Mouse (Mus musculus) MEL (cell line): ENCODE data around the gene Gstp2.

Source experiments
- CHD2 ChIP-seq: IDR thresholded peaks from 2 replicates; pipeline ENCODE4 v1.6.1; 2011; ENCODE audit warnings: low read length, improper control_type of control experiment
- CTCF ChIP-seq, 3 experiments: IDR thresholded peaks in 2 of 3; conservative IDR thresholded peaks in 1 of 3; 2 replicates each; pipeline ENCODE4 v1.5.1; 2011 to 2012; ENCODE audit warnings: low read length in 3 of 3, low read depth in 2 of 3, mild to moderate bottlenecking in 2 of 3, improper control_type of control experiment in 1 of 3, inconsistent platforms in 1 of 3, mixed read lengths in 1 of 3, moderate library complexity in 1 of 3; ENCODE audit not compliant: control insufficient read depth in 1 of 3, insufficient read depth in 1 of 3, poor library complexity in 1 of 3, severe bottlenecking in 1 of 3
- EP300 ChIP-seq, 2 experiments: IDR thresholded peaks; 2 replicates each; pipeline ENCODE4 v1.6.1; 2011; ENCODE audit warnings: improper control_type of control experiment in 2 of 2, low read length in 2 of 2, low read depth in 1 of 2, mild to moderate bottlenecking in 1 of 2
- ETS1 ChIP-seq: IDR thresholded peaks from 2 replicates; pipeline ENCODE4 v1.6.1; 2012; ENCODE audit warnings: low read depth, mild to moderate bottlenecking, inconsistent platforms, low read length, improper control_type of control experiment, moderate library complexity
- JUND ChIP-seq: IDR thresholded peaks from 2 replicates; pipeline ENCODE4 v1.6.1; 2011; ENCODE audit warnings: low read depth, mild to moderate bottlenecking, improper control_type of control experiment, low read length
- NRF1 ChIP-seq: IDR thresholded peaks from 2 replicates; pipeline ENCODE4 v1.6.1; 2014; ENCODE audit warnings: low read depth, mild to moderate bottlenecking, inconsistent platforms, low read length, improper control_type of control experiment, moderate library complexity; ENCODE audit not compliant: poor library complexity, insufficient read depth, severe bottlenecking
- POLR2A ChIP-seq, 2 experiments: IDR thresholded peaks; 2 replicates each; pipeline ENCODE4 v1.6.1; 2011 to 2012; ENCODE audit warnings: low read length in 2 of 2, mild to moderate bottlenecking in 2 of 2, control low read depth in 1 of 2, improper control_type of control experiment in 1 of 2, low read depth in 1 of 2, moderate library complexity in 1 of 2; ENCODE audit not compliant: control insufficient read depth in 1 of 2, insufficient read depth in 1 of 2, poor library complexity in 1 of 2
- POLR2AphosphoS5 ChIP-seq: IDR thresholded peaks from 2 replicates; pipeline ENCODE4 v1.6.1; 2012; ENCODE audit warnings: low read depth, borderline replicate concordance, mild to moderate bottlenecking, inconsistent platforms, low read length, moderate library complexity, mixed read lengths
- ZNF384 ChIP-seq: IDR thresholded peaks from 2 replicates; pipeline ENCODE4 v1.6.1; 2012; ENCODE audit warnings: low read depth, mild to moderate bottlenecking, inconsistent platforms, low read length, improper control_type of control experiment

- TF ChIP-seq CTCF (IDR thresholded peaks at IDR 0.05 in 2 of 3, conservative IDR thresholded peaks at IDR 0.05 in 1 of 3; ENCODE audit: control insufficient read depth in 1 of 3, insufficient read depth in 1 of 3, low read depth in 2 of 3, low read length in 3 of 3, poor library complexity in 1 of 3, severe bottlenecking in 1 of 3) (no peak), POLR2A (IDR thresholded peaks at IDR 0.05; ENCODE audit: control insufficient read depth in 1 of 2, insufficient read depth in 1 of 2, low read depth in 1 of 2, low read length in 2 of 2, poor library complexity in 1 of 2) (no peak), ETS1 (no peak), JUND (no peak), CHD2 (no peak), NRF1 (no peak), EP300 (IDR thresholded peaks at IDR 0.05; ENCODE audit: low read depth in 1 of 2, low read length in 2 of 2) (peak; percentile 21 to 74; a peak in 2 of 4 replicates), ZNF384 (no peak), POLR2AphosphoS5 (no peak)
These were observed at the start of gene Gstp2 for GRCm38 (mm10) chr19:4045966-4046865.
